In genomic region chrX:150477854-150478780, GRCm38 (mm10) we compare ENCODE assay signal across 8 mouse cellular contexts. TPM values are rescaled to one million over a fixed set of nuclear protein-coding genes. Genes with fewer than 3 reads are reported as not detected.
A peak's percentile ranks its signal among the peaks of the same experiment; 100 is the strongest.
DNase-seq lines count a peak whose midpoint lies in the region; ATAC-seq and TF ChIP-seq lines count a peak whose summit lies in the region.

No protein-coding gene starts in this region.

- no peaks in the 10 kb centered on the region for H3K4me1 ChIP-seq in hindbrain, postnatal 0 days (ENCODE audit: insufficient read depth, low read length)

- no peaks in the 10 kb centered on the region for H3K36me3 ChIP-seq in hindbrain, postnatal 0 days (ENCODE audit: insufficient read depth, low read length)

- peak overlapping the region; percentile 44 for H3K4me2 ChIP-seq in hindbrain, postnatal 0 days (ENCODE audit: low read depth, low read length)

- 2% methylated on average over 34 of the region's 34 CpGs for WGBS in hindbrain, postnatal 0 days

- H3K9me3 ChIP-seq in hindbrain, postnatal 0 days (ENCODE audit: low read length): no peaks in the 10 kb centered on the region

- peak; percentile 84 for DNase-seq in T-cell, adult 2 months (ENCODE audit: low spot score)
- peak; percentile 73 to 90 for DNase-seq in cerebellum, postnatal 36 days
- peak; percentile 82 for DNase-seq in gastrocnemius, adult 18-20 months (ENCODE audit: low spot score)
- peak; percentile 93 for DNase-seq in hindbrain, postnatal 0 days (ENCODE audit: low spot score)
- peak; percentile 80 to 81 for DNase-seq in left cerebral cortex, adult 2 months (ENCODE audit: extremely low spot score in 1 of 2, low spot score in 2 of 2)
- DNase-seq in right cerebral cortex, adult 2 months (ENCODE audit: low spot score in 2 of 2): peak; percentile 83 to 88
- peak; percentile 74 for DNase-seq in urinary bladder, postnatal 14 days (ENCODE audit: low spot score)

- H3K9ac ChIP-seq in hindbrain, postnatal 0 days (replicated peaks; ENCODE audit: low read length): peak overlapping the region; percentile 62

- H3K4me3 ChIP-seq in hindbrain, postnatal 0 days (ENCODE audit: low read length): peak overlapping the region; percentile 48
- H3K4me3 ChIP-seq in left cerebral cortex, adult 2 months: peak overlapping the region; percentile 62

- ATAC-seq in hindbrain, postnatal 0 days: peak; percentile 98
- peak; percentile 97 for ATAC-seq in megakaryocyte, adult 5-6 weeks (ENCODE audit: poor library complexity, severe bottlenecking)

- H3K27me3 ChIP-seq in hindbrain, postnatal 0 days (ENCODE audit: insufficient read depth, low read length): no peaks in the 10 kb centered on the region

- TF ChIP-seq CTCF in hindbrain, postnatal 0 days (IDR thresholded peaks at IDR 0.05; ENCODE audit: low read depth): peak; percentile 92
- peak; percentile 88 for TF ChIP-seq CTCF in left cerebral cortex, adult 2 months (IDR thresholded peaks at IDR 0.05)

- H3K27ac ChIP-seq in hindbrain, postnatal 0 days: peak overlapping the region; percentile 93
- H3K27ac ChIP-seq in left cerebral cortex, adult 2 months: peak overlapping the region; percentile 98

- intact Hi-C loops in left cerebral cortex, adult 2 months (cut with DNase I): loop anchor here (1.0 to 5.0 kb wide), 2 partner anchors 19 to 1754 kb away; partner anchors contain the start of genes Kdm5c and Tmem29

RNA-seq across cellular contexts. Expression of gene Tmem29, which starts 19.2 kb away (rescaled TPM):
- total RNA-seq in gastrocnemius, adult 18-20 months (2021): 1 to 10 TPM; 5.6 TPM
- total RNA-seq in hindbrain, postnatal 0 days (2014; rRNA removed): 37.0 and 49.7 TPM in 2 replicates
- polyA plus RNA-seq in hindbrain, postnatal 0 days (2015; fragmentation: Nextera tagmentation; extraction: Ambion mirVana): 75.5 and 80.5 TPM in 2 replicates
- total RNA-seq in left cerebral cortex, adult 2 months (2021): 10 to 100 TPM; 36.5 to 38.9 TPM
- 10.8 and 16.8 TPM in 2 replicates for total RNA-seq in megakaryocyte, adult 5-6 weeks (2015)
- total RNA-seq in megakaryocyte, adult 5-6 weeks (2017): 11.5 and 13.4 TPM in 2 replicates

Comparison
In these comparisons a context has a peak if more than half of its experiments do, and no peak if none do; other contexts are left out.
1. Peak in every context shown above with its lines: DNase-seq, ATAC-seq, H3K4me3 ChIP-seq and H3K27ac ChIP-seq.